Mouse (Mus musculus) adrenal gland, adult (tissue): ENCODE measurements around the gene Ttc19.

Experiments
- DNase-seq, 2 experiments: peaks; one replicate each; pipeline ENCODE4 v3.0.0; 2022 to 2023; ENCODE audit warnings: low spot score in 1 of 2; ENCODE audit not compliant: inconsistent age in 2 of 2

Ttc19 gene

DNA sequence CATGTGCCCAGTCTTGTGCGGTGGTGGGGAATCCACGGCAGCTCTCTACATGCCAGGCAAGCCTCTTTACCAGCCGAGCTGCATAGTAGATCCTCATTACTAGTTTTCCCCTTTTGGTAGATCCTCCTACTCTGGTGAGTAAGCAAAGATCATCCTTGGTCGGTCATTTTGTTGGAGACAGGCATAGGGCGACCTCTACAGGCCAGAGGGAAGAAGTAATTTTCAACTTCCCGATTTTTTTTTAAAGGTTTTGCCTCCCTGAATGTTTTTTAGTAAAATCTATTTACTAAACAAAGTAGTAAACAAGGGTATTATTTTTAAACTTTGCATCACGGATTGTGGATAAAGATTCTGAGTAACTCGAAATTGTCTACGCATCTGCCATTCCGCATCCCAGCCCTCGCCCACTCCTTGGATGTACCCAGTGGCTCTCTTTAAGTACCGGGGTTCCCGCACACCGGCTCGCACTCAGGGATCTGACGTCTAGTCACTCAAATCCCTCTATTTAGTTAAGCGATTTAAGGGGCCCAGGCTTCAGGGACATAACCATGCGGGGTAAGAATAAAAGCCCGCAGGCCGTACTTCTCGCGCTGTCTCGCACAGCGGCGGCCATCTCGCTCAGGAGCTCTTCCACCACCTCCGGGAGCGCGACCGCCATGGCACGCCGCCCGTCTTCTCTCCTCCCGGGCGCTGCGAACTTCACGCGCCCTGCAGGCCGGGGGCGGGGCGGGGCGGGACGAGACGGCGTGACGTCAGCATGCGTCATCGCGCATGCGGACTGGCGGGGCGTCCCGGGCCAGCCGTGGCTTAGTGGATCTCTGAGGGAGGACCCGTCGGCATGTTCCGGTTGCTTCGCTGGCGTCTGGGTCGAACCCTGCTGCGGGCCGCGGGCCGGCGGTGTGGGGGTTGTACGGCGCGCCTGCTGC is at the start of gene Ttc19, which contains the start of gene Zswim7:
TSS of gene Ttc19 (plus strand) at position 799 of the 926 bp plus-strand sequence.
TSS of gene Zswim7 (minus strand) at position 701 of the 926 bp plus-strand sequence.
- peak; percentile 94 to 98 for DNase-seq

DNA sequence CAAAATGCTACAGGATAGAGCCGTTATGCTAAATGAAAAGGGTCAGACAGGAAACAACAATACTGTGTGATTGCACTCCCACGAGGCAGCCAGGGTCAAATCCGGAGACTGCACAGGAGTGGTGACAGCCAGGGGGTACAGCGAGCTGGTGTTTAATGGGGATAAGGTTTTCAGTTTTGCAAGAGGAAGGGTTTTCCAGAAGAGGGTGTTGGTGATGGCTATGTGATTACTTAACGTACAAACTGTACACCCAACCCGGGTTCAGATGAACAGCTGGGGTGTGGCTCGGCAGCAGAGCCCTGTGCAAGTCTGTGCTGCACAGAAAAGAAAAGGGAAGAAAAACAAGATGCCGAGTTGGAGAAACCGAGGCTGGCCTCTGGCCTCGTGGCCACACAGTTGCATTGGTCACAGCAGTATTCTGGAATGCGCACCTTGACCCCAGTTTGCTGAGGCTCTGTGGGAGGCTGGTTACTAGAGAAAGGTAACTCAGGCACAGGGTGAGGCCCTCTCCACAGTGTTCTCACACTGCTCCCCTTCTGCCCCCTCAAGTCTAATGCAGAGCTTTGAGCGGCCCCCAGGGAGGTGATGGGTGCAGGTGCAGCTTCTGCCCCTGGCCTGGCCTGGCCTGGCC is 40.5 kb upstream of the Ttc19 start:
- no peak for DNase-seq

- DNase-seq, result no peak
Measured at GRCm38 (mm10) chr11:62243871-62244270, 37.4 kb upstream of the Ttc19 start.

DNA sequence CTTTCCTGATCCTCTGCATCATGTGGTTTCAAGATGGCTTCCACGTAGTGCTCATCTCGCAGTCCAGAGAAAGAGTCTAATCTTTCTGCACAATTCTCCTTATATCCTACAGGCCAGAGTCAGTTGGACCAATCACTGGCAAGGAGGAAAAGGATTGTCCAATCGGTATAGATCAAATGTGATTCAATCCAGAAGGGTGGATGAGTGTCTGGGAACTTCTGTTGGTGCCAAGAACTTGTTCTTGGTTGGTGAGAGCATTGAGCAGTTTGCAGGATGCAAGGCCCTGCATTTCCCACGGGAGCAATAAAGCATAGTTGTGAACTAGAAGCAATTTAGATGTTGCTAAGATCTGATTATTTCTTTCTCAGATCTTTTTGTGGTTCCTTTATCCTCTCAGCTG is 36.8 kb upstream of the Ttc19 start:
- no peak for DNase-seq

DNA sequence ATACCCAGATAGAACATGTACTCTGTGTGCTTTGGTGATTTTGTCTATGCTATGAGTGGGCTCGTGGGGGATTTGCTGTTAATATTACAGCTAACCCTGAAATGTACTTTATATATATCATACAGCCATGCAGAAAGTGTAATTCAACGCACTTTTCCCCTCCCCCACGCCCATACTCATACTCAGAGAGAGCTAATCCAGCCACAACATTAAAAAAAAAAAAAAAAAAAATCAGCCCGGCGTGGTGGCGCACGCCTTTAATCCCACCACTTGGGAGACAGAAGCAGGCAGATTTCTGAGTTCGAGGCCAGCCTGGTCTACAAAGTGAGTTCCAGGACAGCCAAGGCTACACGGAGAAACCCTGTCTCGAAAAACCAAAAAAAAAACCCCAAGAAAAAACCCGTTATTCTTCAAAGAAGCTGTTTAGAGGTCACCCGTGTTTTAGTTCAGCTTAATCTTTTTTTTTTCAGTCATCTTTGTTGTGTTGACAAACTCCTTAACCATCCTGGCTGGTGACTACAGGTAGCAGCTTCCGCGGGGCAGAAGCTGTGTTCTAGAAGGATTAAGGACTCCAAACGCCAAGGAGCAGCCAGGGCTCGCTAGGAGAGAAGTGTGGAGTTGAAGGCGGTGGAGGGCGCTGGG is 33.4 kb upstream of the Ttc19 start:
- no peak for DNase-seq

GRCm38 (mm10) chr11:62248401-62249244 is 32.6 kb upstream of the Ttc19 start, which contains the start of gene Adora2b:
Gene Adora2b, plus strand, starts transcription at chr11:62248984.
- DNase-seq, result peak; percentile 39 to 82

- DNase-seq, result peak; percentile 16 to 75
Measured at GRCm38 (mm10) chr11:62249266-62250037, 31.8 kb upstream of the Ttc19 start.

- DNase-seq, result no peak
Measured at GRCm38 (mm10) chr11:62251047-62251446, 30.2 kb upstream of the Ttc19 start.

DNA sequence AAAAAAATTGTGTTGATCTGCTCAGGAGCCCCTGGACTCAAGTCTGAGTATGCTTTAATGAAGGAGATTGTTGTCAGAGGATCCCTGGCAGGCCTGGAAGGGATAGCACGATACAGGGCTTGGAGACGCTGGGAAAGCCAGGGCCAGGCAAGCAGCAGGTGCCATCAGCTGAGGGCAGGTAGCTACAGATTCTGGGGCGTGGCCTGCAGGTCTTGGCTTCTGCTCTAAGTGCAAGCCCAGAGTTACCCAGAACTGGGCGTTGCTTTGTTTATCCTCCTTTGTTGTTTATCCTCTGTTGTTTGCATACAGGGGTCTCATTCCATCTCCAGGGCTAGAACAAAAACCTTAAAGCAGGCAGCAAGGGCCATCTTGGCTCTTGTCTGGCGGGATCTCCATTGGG is 27.9 kb upstream of the Ttc19 start:
- no peak for DNase-seq

GRCm38 (mm10) chr11:62259214-62259613 is 22.1 kb upstream of the Ttc19 start:
- no peak for DNase-seq

GRCm38 (mm10) chr11:62263599-62263998 is 17.7 kb upstream of the Ttc19 start:
- no peak for DNase-seq

GRCm38 (mm10) chr11:62264018-62264417 is 17.3 kb upstream of the Ttc19 start:
- DNase-seq, result no peak

DNA sequence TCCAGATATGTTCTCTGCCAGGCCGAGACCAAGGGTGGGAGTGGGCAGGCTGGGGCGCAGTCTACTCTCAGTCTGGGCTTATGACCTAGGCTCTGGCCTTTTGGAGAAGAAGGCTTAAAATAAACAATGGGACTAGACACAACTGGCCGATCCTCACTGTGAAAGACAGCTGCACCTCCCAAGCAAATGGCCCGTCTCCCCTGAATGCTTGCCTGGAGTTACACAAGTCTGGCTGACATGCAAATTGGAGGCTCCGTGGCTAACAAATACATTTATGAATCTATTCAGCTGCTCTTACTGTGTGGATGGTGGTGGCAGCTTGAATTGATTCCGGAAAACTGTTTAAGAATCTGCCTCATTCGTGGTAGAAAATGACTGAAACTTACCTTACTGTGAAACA is 15.6 kb upstream of the Ttc19 start:
- no peak for DNase-seq

DNA sequence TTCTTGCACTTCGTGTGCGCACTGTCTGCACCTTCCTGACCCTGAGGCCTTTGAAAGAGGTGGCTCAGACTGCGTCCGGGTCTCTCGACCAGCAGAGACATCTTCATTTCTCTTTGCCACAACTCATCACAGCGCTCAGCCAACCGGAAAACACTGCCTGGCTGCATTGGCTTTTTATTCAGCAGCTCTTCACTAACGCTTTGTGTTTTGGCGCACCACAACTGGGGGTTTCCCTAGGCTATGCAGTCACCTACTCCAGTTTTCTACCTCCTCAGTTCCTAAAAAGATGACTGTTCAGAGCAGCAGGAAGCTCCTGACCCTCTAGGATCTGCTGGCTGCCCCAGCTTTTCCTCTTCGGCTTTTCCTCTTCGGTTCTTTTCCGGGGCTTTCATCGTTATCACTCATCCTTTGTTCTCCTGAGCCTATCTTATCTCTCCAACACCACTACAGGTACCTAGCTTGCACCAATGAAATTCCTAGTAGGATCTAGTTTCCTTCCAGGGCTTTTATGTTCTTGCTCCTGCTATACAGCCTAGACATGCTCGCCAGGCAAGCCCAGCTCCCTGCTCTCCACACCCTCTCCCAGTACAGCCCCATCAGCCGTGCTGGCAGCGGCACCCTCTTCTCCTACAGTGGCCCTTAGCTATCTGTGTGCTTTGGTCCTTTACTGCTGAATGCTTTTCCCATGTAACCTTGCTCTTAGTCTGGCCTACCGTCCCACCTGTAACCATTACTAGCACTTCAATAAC is 14.6 kb upstream of the Ttc19 start:
- no peak for DNase-seq

GRCm38 (mm10) chr11:62268381-62268780 is 12.9 kb upstream of the Ttc19 start:
- DNase-seq, result no peak

DNA sequence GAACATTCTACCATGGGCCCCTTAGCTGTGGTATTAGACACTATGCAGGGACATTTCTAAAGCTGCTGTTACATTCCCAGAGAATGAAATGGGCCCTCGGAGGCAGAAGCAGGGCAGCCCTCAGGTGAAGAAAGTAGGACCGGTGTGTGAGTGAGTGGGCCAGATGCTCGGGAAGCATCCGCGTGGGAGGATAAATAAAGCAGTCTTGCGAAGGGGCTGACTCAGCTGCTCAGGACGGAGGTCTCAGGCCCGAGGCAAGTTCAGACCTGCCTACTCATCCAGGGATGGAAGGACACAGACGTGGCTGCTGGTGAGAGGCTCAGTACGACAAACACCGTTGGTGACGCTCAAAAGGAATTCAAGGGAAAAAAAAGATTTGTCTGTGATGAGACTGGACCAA is 12.2 kb upstream of the Ttc19 start:
- DNase-seq, result no peak

GRCm38 (mm10) chr11:62270851-62271250 is 10.4 kb upstream of the Ttc19 start:
- DNase-seq, result no peak

- no peak for DNase-seq
Measured at GRCm38 (mm10) chr11:62277086-62277485, 4.2 kb upstream of the Ttc19 start.

- DNase-seq, result peak; percentile 50 to 89
Measured at GRCm38 (mm10) chr11:62278027-62278426, 3.2 kb upstream of the Ttc19 start.
